Mouse (Mus musculus) liver, adult 2 months (tissue): ENCODE measurements at regions not wholly inside any gene's neighbourhood (a gene's known extent, or its start where the extent isn't known, plus 50 kb on each side); places are given as distances from the start of the nearest gene placed in this dataset.

Source experiments
- CTCF ChIP-seq: fragments of 200-500 bp; IDR thresholded peaks from 2 replicates; pipeline ENCODE4 v1.5.1; 2011; ENCODE audit warnings: low read depth, low read length, control low read depth
- POLR2A ChIP-seq: fragments of 200-500 bp; IDR thresholded peaks from 2 replicates; pipeline ENCODE4 v1.6.1; 2011; ENCODE audit warnings: low read length, control low read depth; ENCODE audit not compliant: insufficient read depth; ENCODE audit errors: extremely low read depth

GRCm38 (mm10) chr1:65544219-65544864 is 262.5 kb downstream of the Pth2r start:
- TF ChIP-seq CTCF = no peak
- no peak for TF ChIP-seq POLR2A
